Mouse (Mus musculus) heart, embryonic 16.5 days (tissue): ENCODE results near the gene Atp6v1g3. TPM values are rescaled to one million over a fixed set of nuclear protein-coding genes. Genes with fewer than 3 reads are reported as not detected.

Experiments
- ATAC-seq: fragments of 200-750 bp; cut with Nextera tagmentation; replicated peaks from 2 replicates; pipeline ENCODE4 v1.8.0; 2017; ENCODE audit warnings: moderate number of reproducible peaks; ENCODE audit not compliant: insufficient read depth, low FRiP score; ENCODE audit errors: extremely low read depth
- H3K27ac ChIP-seq: fragments of 300-500 bp; sonication (generic); 2 replicates; pipeline ENCODE4 v1.5.1; 2014; ENCODE audit warnings: mild to moderate bottlenecking, low read length, control low read depth, moderate library complexity
- H3K27me3 ChIP-seq: fragments of 300-500 bp; sonication (generic); 2 replicates; pipeline ENCODE4 v1.6.1; 2014; ENCODE audit warnings: low read length, mixed read lengths; ENCODE audit not compliant: control insufficient read depth, insufficient read depth
- H3K36me3 ChIP-seq: fragments of 300-500 bp; sonication (generic); 2 replicates; pipeline ENCODE4 v1.6.1; 2014; ENCODE audit not compliant: control insufficient read depth, insufficient read depth
- H3K4me1 ChIP-seq: fragments of 300-500 bp; sonication (generic); 2 replicates; pipeline ENCODE4 v1.6.1; 2014; ENCODE audit warnings: low read length, mixed read lengths; ENCODE audit not compliant: control insufficient read depth, insufficient read depth
- H3K4me2 ChIP-seq: fragments of 300-500 bp; sonication (generic); 2 replicates; pipeline ENCODE4 v1.6.1; 2014; ENCODE audit warnings: low read depth, mild to moderate bottlenecking, control low read depth, low read length
- H3K4me3 ChIP-seq: fragments of 300-500 bp; sonication (generic); 2 replicates; pipeline ENCODE4 v1.5.1; 2014; ENCODE audit warnings: mild to moderate bottlenecking, control low read depth, low read length
- H3K9ac ChIP-seq: fragments of 300-500 bp; sonication (generic); 2 replicates; pipeline ENCODE4 v1.6.1; 2014; ENCODE audit warnings: low read length, control low read depth
- H3K9me3 ChIP-seq: fragments of 300-500 bp; sonication (generic); replicated peaks from 2 replicates; pipeline ENCODE4 v1.6.1; 2016; ENCODE audit warnings: low read length; ENCODE audit not compliant: control insufficient read depth
- WGBS: fragments of 180-500 bp; shearing (Covaris S2); extraction: QIAGEN DNeasy Blood & Tissue Kit; methylation state at CpG from one replicate; pipeline ENCODE4 v1.1.7; 2014; 5-methylcytosine and 5-hydroxymethylcytosine counted together
- polyA plus RNA-seq: library from polyadenylated mRNA; unstranded; fragments of >200 nt; fragmentation: Nextera tagmentation; extraction: Ambion mirVana; gene quantifications from 2 replicates; pipeline ENCODE4 v1.2.1, GENCODE M21; 2015

Gene Atp6v1g3
- not detected in 2 replicates for polyA plus RNA-seq

DNA sequence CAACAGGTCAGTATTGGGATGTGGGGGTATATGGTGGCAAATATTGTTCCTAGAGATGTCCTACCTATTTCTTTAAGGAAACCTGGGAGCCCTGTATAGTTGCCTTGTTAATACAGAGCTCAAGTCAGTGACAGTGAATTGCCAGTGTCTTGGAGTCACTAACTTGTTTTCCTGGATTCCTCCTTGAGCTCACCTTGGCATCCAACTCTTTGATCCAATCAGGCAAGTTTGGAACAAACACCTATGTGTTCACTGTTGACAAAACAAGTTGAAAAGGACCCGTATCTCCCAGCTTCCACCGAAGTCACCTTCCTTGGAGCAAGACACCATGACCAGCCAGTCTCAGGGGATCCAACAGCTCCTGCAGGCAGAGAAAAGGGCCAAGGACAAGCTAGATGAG, at the start of gene Atp6v1g3:
Gene Atp6v1g3, plus strand, starts transcription at position 301 of the 400 bp plus-strand sequence.
- H3K4me1 ChIP-seq = no peaks in the 10 kb centered on the region
- H3K4me2 ChIP-seq = no peak within 1 kb of the TSS
- H3K9me3 ChIP-seq = no peaks in the 10 kb centered on the region
- no peaks in the 10 kb centered on the region for H3K27me3 ChIP-seq
- no peak within 1 kb of the TSS for H3K27ac ChIP-seq
- ATAC-seq = no peak
- H3K36me3 ChIP-seq = no peaks in the 10 kb centered on the region
- H3K9ac ChIP-seq = no peak within 1 kb of the TSS
- no peak within 1 kb of the TSS for H3K4me3 ChIP-seq
- 78% methylated on average over 2 of the region's 2 CpGs for WGBS

DNA sequence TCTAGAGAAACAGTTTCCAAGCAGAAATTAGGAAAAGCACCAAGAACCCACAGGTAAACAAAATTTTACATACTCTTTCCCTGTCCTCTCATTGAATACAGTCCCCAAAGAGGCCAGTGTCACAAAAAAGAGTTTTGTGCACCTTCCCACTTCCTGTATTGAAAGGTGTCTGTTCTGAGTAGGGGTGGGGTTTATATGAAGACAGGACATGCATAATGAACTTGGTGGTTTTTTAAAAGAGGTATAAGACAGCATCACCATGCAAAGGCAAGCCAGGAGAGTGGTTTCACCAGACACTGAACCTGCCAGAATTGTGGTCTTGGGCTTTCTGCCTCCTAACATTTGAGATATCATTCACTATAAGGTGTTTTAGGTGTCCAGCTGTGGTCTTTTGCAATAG, 40.5 kb upstream of the Atp6v1g3 start:
- ATAC-seq = no peak

DNA sequence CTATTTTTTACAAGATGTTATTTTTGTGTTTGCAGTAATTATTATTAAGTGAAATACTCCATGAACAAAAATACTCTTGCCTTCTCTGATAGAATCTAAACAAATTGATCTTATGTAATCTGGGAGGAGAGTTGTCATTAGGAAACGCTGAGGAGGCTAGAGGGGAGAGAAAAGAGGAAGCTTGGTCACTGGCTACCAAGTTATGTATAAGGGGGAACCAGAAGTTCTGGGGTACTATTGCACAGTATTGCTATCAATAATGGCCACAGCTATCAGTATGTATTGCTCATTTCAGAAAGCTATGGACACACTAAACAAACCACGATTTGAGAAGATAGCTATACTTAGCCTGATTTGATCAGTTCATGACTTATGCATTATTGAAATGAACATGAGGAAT, 36.3 kb upstream of the Atp6v1g3 start:
- no peak overlapping the region for H3K4me2 ChIP-seq
- H3K9me3 ChIP-seq = 0 out of 2 replicates have a peak, but pooled peaks cover 2% of the 10 kb centered on the region
- no peak overlapping the region for H3K27ac ChIP-seq
- H3K27me3 ChIP-seq = no peaks in the 10 kb centered on the region
- H3K4me1 ChIP-seq = no peaks in the 10 kb centered on the region
- no peaks in the 10 kb centered on the region for H3K36me3 ChIP-seq
- no peak overlapping the region for H3K9ac ChIP-seq
- 69% methylated on average over 2 of the region's 2 CpGs for WGBS
- no peak overlapping the region for H3K4me3 ChIP-seq
- no peak for ATAC-seq

More for the DNA sequence above, 40.5 kb upstream of the Atp6v1g3 start:
- H3K9me3 ChIP-seq = peaks cover 5% of the 10 kb centered on the region
- no peak overlapping the region for H3K27ac ChIP-seq
- no peak overlapping the region for H3K4me2 ChIP-seq
- H3K9ac ChIP-seq = no peak overlapping the region
- H3K4me1 ChIP-seq = no peaks in the 10 kb centered on the region
- H3K36me3 ChIP-seq = no peaks in the 10 kb centered on the region
- H3K27me3 ChIP-seq = no peaks in the 10 kb centered on the region
- H3K4me3 ChIP-seq = no peak overlapping the region

GRCm38 (mm10) chr1:138243947-138244346, 29.6 kb upstream of the Atp6v1g3 start:
- WGBS = 41% methylated on average over 5 of the region's 5 CpGs
- Histone ChIP-seq H3K4me3 (no peak overlapping the region), H3K4me1 (peaks cover 4% of the 10 kb centered on the region; the same call in 1 of the 2 replicates), H3K27ac (peak overlapping the region; percentile 54), H3K9me3 (no peaks in the 10 kb centered on the region), H3K27me3 (no peaks in the 10 kb centered on the region), H3K9ac (no peak overlapping the region), H3K36me3 (no peaks in the 10 kb centered on the region), H3K4me2 (no peak overlapping the region)
- ATAC-seq = peak; percentile 28; the same call in 1 of the 2 replicates

DNA sequence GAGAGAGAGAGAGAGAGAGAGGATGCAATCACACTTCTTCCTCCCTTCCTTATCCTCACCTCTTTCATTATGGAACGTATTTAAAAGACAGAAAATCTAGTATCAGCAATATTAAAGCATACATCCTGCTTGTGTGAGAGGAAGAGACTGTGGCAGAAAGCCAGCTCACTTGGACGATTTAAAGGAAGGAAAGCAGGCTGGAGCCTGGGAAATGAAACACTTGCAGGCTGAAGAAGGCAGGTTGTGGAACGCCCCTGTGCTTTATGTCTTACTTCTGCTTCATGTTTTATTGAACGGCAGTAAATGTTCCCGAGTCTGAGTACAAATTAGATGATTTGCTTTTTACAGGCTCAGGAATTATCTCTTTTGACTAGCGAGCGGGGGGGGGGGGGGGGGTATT, 29.1 kb upstream of the Atp6v1g3 start:
- Histone ChIP-seq H3K36me3 (no peaks in the 10 kb centered on the region), H3K4me3 (no peak overlapping the region), H3K27ac (peak overlapping the region; percentile 54), H3K9ac (no peak overlapping the region), H3K4me2 (peak overlapping the region; percentile 23; the same call in 1 of the 2 replicates), H3K27me3 (no peaks in the 10 kb centered on the region), H3K4me1 (peaks cover 4% of the 10 kb centered on the region; the same call in 1 of the 2 replicates), H3K9me3 (no peaks in the 10 kb centered on the region)
- peak; percentile 32; the same call in 1 of the 2 replicates for ATAC-seq
- WGBS = 36% methylated on average over 7 of the region's 7 CpGs

DNA sequence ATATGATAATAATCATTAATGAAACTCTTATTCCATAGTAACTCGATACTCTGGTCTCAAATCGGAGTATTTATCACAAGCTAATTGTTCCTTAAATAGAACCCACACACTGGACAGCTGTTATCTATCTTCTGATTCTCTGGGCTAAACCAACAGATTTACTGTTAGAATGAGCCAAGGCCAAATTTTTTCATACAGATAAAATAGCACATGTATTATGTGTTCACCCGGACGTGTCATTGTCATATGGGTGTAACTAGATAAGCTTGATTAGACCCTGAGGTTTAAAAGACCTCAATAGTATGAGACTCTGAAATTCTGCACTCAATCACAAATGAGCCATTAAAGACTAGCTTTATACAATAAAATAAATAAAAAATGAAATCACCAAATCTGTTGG, 28.4 kb upstream of the Atp6v1g3 start:
- Histone ChIP-seq H3K4me3 (no peak overlapping the region), H3K9ac (no peak overlapping the region), H3K4me2 (no peak overlapping the region), H3K27ac (no peak overlapping the region), H3K36me3 (no peaks in the 10 kb centered on the region), H3K9me3 (no peaks in the 10 kb centered on the region), H3K27me3 (no peaks in the 10 kb centered on the region), H3K4me1 (peaks cover 4% of the 10 kb centered on the region; the same call in 1 of the 2 replicates)
- WGBS = 35% methylated on average over 4 of the region's 4 CpGs
- no peak; the same call in 1 of the 2 replicates for ATAC-seq

- Histone ChIP-seq H3K9ac (no peak overlapping the region), H3K36me3 (no peaks in the 10 kb centered on the region), H3K27ac (no peak overlapping the region), H3K27me3 (no peaks in the 10 kb centered on the region), H3K4me3 (no peak overlapping the region), H3K9me3 (no peaks in the 10 kb centered on the region), H3K4me1 (peaks cover 4% of the 10 kb centered on the region; the same call in 1 of the 2 replicates), H3K4me2 (no peak overlapping the region)
- no peak for ATAC-seq
- 66% methylated on average over 3 of the region's 3 CpGs for WGBS
Measured at GRCm38 (mm10) chr1:138245533-138245932, 28.0 kb upstream of the Atp6v1g3 start.

DNA sequence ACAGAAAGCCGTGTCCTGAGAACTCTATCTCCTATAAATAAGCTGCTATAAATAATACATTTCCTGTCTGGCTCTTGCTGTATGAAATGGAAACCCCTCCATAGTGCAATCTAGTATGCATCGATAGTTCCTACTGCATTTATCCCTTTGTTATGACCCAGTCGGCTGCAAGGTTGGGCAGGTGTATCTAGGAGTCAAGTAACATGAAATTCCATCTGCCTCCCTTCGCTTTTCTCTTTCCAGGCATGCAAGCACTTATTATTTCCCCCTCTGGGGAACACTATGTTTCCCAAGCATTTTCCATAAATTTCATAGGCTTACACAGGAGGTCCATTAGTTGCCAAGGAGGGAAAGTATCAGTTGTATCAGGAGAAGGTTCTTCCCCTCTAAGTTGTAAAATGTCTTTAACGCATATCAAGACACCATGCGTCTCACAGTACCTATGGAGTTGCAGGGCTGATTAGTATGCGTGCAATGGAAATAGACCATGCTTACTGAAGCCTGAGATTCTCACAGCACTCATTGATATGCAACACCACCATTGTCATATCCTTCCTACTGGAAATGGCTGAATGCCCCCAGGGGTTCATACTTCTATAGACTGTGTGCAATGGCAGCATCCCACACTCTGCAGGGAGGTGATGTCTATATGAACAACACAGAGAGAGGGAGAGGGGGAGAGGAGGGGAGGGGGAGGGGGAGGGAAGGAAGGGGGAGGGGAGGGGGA, 26.9 kb upstream of the Atp6v1g3 start:
- 71% methylated on average over 7 of the region's 7 CpGs for WGBS
- peaks cover 4% of the 10 kb centered on the region; the same call in 1 of the 2 replicates for H3K4me1 ChIP-seq
- H3K4me2 ChIP-seq = no peak overlapping the region
- H3K27ac ChIP-seq = no peak overlapping the region
- H3K9me3 ChIP-seq = no peaks in the 10 kb centered on the region
- no peak overlapping the region for H3K9ac ChIP-seq
- no peaks in the 10 kb centered on the region for H3K27me3 ChIP-seq
- no peak overlapping the region for H3K4me3 ChIP-seq
- no peaks in the 10 kb centered on the region for H3K36me3 ChIP-seq
- ATAC-seq = no peak

GRCm38 (mm10) chr1:138247699-138248483, 25.6 kb upstream of the Atp6v1g3 start:
- Histone ChIP-seq H3K36me3 (no peaks in the 10 kb centered on the region), H3K4me2 (no peak overlapping the region), H3K9me3 (no peaks in the 10 kb centered on the region), H3K27ac (no peak overlapping the region), H3K4me3 (no peak overlapping the region), H3K9ac (no peak overlapping the region), H3K4me1 (peaks cover 4% of the 10 kb centered on the region; the same call in 1 of the 2 replicates), H3K27me3 (no peaks in the 10 kb centered on the region)
- ATAC-seq = no peak
- 83% methylated on average over 8 of the region's 8 CpGs for WGBS
